Mouse (Mus musculus): ENCODE measurements around the gene Srsf10. TPM values are rescaled to one million over a fixed set of nuclear protein-coding genes. Genes with fewer than 3 reads are reported as not detected.

The Srsf10 gene
- polyA plus RNA-seq, 1 experiment from 2014 or later, result 324 TPM

DNA sequence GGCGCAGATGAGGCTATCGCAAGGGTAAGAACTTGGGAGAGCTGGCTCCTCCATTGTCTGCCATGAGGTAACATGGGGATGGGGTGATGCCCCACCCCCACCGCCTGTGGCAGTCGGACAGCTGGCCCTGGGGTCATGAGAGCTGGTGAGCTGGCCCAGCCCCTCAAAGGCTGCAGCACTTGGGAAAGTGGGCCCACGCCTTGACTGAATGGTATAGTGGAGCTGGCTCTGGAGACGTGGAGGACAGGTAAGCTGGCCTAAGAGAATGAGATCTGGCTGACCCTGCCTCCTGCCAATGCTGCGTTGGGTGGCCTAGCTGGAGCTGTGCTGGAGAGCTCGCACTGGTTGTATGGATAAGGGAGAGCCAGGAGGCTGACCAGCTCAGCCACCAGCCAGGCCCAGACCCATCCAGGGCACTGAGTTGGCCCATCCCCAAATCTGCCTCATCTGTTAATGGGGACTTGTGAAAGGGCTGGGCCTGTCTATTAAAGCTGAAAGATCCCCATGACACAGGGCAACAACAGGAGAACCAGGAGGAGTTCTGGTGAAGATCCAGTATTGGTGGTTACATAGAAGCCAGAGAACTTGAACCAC lies 21.3 kb upstream of the Srsf10 start:
- no peak overlapping the region for H3K27ac ChIP-seq
- no peaks in the 10 kb centered on the region for H3K9me3 ChIP-seq
- H3K4me2 ChIP-seq, result no peak overlapping the region
- ATAC-seq (ENCODE audit: insufficient number of reproducible peaks, insufficient read depth, low FRiP score, low TSS enrichment, low read depth), result peak; percentile 37; the same call in 1 of the 2 replicates
- no peak overlapping the region for H3K9ac ChIP-seq
- no peaks in the 10 kb centered on the region for H3K27me3 ChIP-seq
- H3K36me3 ChIP-seq, result no peaks in the 10 kb centered on the region
- H3K4me3 ChIP-seq, result no peak overlapping the region
- H3K4me1 ChIP-seq, result peaks cover 19% of the 10 kb centered on the region
- WGBS, result 89% methylated on average over 8 of the region's 8 CpGs

GRCm38 (mm10) chr4:135838925-135839292 lies 16.6 kb upstream of the Srsf10 start:
- no peak overlapping the region for H3K4me3 ChIP-seq

GRCm38 (mm10) chr4:135839293-135840011 lies 16.1 kb upstream of the Srsf10 start:
- WGBS, result 81% methylated on average over 21 of the region's 21 CpGs
- H3K9ac ChIP-seq, result no peak overlapping the region

More at GRCm38 (mm10) chr4:135838925-135839292, 16.6 kb upstream of the Srsf10 start:
- Histone ChIP-seq H3K4me2 (no peak overlapping the region), H3K4me1 (0 out of 2 replicates have a peak, but pooled peaks cover 6% of the 10 kb centered on the region), H3K27ac (no peak overlapping the region), H3K9me3 (no peaks in the 10 kb centered on the region), H3K36me3 (no peaks in the 10 kb centered on the region), H3K9ac (0 out of 2 replicates have a peak overlapping the region, but pooled peaks have one; percentile 32), H3K27me3 (no peaks in the 10 kb centered on the region)
- ATAC-seq (ENCODE audit: insufficient number of reproducible peaks, insufficient read depth, low FRiP score, low TSS enrichment, low read depth), result no peak
- 71% methylated on average over 3 of the region's 3 CpGs for WGBS

GRCm38 (mm10) chr4:135844400-135844799 lies 11.1 kb upstream of the Srsf10 start:
- ATAC-seq (ENCODE audit: insufficient number of reproducible peaks, insufficient read depth, low FRiP score, low TSS enrichment, low read depth), result no peak
- no peaks in the 10 kb centered on the region for H3K36me3 ChIP-seq

More at GRCm38 (mm10) chr4:135839293-135840011, 16.1 kb upstream of the Srsf10 start:
- Histone ChIP-seq H3K4me2 (no peak overlapping the region), H3K36me3 (no peaks in the 10 kb centered on the region), H3K4me1 (0 out of 2 replicates have a peak, but pooled peaks cover 6% of the 10 kb centered on the region), H3K27ac (no peak overlapping the region), H3K9me3 (no peaks in the 10 kb centered on the region), H3K4me3 (no peak overlapping the region), H3K27me3 (no peaks in the 10 kb centered on the region)
- ATAC-seq (ENCODE audit: insufficient number of reproducible peaks, insufficient read depth, low FRiP score, low TSS enrichment, low read depth), result no peak

GRCm38 (mm10) chr4:135847581-135847980 lies 8.0 kb upstream of the Srsf10 start:
- Histone ChIP-seq H3K27me3 (no peaks in the 10 kb centered on the region), H3K9me3 (no peaks in the 10 kb centered on the region; the same call in 1 of the 2 replicates), H3K4me3 (no peak overlapping the region), H3K9ac (no peak overlapping the region), H3K4me2 (no peak overlapping the region), H3K27ac (no peak overlapping the region), H3K36me3 (no peaks in the 10 kb centered on the region), H3K4me1 (peaks cover 11% of the 10 kb centered on the region)
- 57% methylated on average over 5 of the region's 5 CpGs for WGBS
- no peak for ATAC-seq (ENCODE audit: insufficient number of reproducible peaks, insufficient read depth, low FRiP score, low TSS enrichment, low read depth)

More at GRCm38 (mm10) chr4:135844400-135844799, 11.1 kb upstream of the Srsf10 start:
- Histone ChIP-seq H3K4me2 (no peak overlapping the region), H3K27ac (no peak overlapping the region), H3K4me3 (no peak overlapping the region), H3K27me3 (no peaks in the 10 kb centered on the region), H3K9ac (no peak overlapping the region), H3K9me3 (no peaks in the 10 kb centered on the region; the same call in 1 of the 2 replicates), H3K4me1 (0 out of 2 replicates have a peak, but pooled peaks cover 4% of the 10 kb centered on the region)
- WGBS, result 83% methylated on average over 6 of the region's 6 CpGs

- WGBS, result 22% methylated on average over 13 of the region's 13 CpGs
- H3K27ac ChIP-seq, result peak overlapping the region; percentile 58
Observed at GRCm38 (mm10) chr4:135850411-135851095, 5.0 kb upstream of the Srsf10 start.

DNA sequence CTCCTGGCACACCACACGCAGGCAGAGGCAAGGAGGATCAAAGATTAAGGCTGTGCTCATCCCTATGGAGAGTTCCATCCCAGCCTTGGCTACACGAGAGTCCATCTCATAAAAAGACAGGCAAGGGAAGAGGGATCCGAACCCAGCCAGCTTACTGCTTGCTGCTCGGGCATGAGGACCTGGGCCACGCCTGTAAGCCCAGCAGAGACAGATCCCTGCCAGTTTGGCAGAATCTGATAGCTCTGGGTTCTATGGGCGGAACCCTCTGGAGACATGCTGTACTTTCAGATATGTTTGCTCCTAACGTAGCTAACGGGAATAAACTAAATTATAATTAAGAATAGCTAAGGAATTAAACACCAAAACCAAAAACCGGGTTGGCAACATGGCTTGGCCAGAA lies 3.6 kb upstream of the Srsf10 start:
- no peak overlapping the region for H3K27ac ChIP-seq
- H3K4me1 ChIP-seq, result peaks cover 24% of the 10 kb centered on the region
- H3K4me3 ChIP-seq, result no peak overlapping the region
- ATAC-seq (ENCODE audit: insufficient number of reproducible peaks, insufficient read depth, low FRiP score, low TSS enrichment, low read depth), result no peak
- H3K36me3 ChIP-seq, result no peaks in the 10 kb centered on the region
- no peak overlapping the region for H3K4me2 ChIP-seq
- WGBS, result 86% methylated on average over 9 of the region's 9 CpGs
- H3K9me3 ChIP-seq, result no peaks in the 10 kb centered on the region
- H3K27me3 ChIP-seq, result no peaks in the 10 kb centered on the region
- no peak overlapping the region for H3K9ac ChIP-seq

More at GRCm38 (mm10) chr4:135850411-135851095, 5.0 kb upstream of the Srsf10 start:
- Histone ChIP-seq H3K4me2 (peak overlapping the region; percentile 33), H3K4me1 (peaks cover 24% of the 10 kb centered on the region), H3K4me3 (no peak overlapping the region), H3K27me3 (no peaks in the 10 kb centered on the region), H3K9ac (peak overlapping the region; percentile 37; the same call in 1 of the 2 replicates), H3K36me3 (no peaks in the 10 kb centered on the region), H3K9me3 (no peaks in the 10 kb centered on the region)
- no peak for ATAC-seq (ENCODE audit: insufficient number of reproducible peaks, insufficient read depth, low FRiP score, low TSS enrichment, low read depth)

- H3K27me3 ChIP-seq, result no peaks in the 10 kb centered on the region
- no peak overlapping the region for H3K4me2 ChIP-seq
- H3K9ac ChIP-seq, result no peak overlapping the region
- H3K36me3 ChIP-seq, result no peaks in the 10 kb centered on the region
- no peak overlapping the region for H3K4me3 ChIP-seq
- peak overlapping the region; percentile 100 for H3K27ac ChIP-seq
- ATAC-seq (ENCODE audit: insufficient number of reproducible peaks, insufficient read depth, low FRiP score, low TSS enrichment, low read depth), result no peak
- H3K9me3 ChIP-seq, result no peaks in the 10 kb centered on the region
- WGBS, result 83% methylated on average over 14 of the region's 14 CpGs
- H3K4me1 ChIP-seq, result peaks cover 37% of the 10 kb centered on the region
Observed at GRCm38 (mm10) chr4:135853987-135854546, 1.5 kb upstream of the Srsf10 start.

- Histone ChIP-seq H3K27me3 (no peaks in the 10 kb centered on the region), H3K4me2 (peak overlapping the region; percentile 80), H3K4me1 (peaks cover 42% of the 10 kb centered on the region), H3K27ac (peak overlapping the region; percentile 100), H3K9ac (peak overlapping the region; percentile 98), H3K36me3 (peaks cover 3% of the 10 kb centered on the region; the same call in 1 of the 2 replicates), H3K9me3 (no peaks in the 10 kb centered on the region), H3K4me3 (peak overlapping the region; percentile 92)
- 76% methylated on average over 11 of the region's 11 CpGs for WGBS
- ATAC-seq (ENCODE audit: insufficient number of reproducible peaks, insufficient read depth, low FRiP score, low TSS enrichment, low read depth), result no peak
Observed at GRCm38 (mm10) chr4:135854630-135855029, 917 bp upstream of the Srsf10 start.

DNA sequence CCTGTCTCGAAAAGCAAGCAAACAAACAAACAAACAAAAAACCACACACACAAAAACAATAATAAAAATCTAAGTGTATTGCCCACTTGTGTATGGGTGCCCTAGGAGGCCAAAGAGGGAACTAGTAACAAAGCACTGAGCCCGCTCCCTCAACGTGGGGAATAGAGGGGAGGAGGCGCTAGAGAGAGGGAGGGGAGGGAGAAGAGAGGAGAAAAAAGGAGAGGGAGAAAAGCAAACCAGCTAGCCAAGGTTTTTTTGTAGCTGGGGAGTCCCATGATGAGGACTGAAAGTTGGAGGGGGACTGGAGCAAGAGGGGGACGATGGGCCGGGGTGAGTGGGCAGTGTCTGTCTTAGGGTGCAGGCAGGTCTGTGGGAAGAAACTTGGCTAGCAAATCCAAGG lies 467 bp upstream of the Srsf10 start:
- peaks cover 4% of the 10 kb centered on the region; the same call in 1 of the 2 replicates for H3K36me3 ChIP-seq
- H3K27ac ChIP-seq, result peak overlapping the region; percentile 100
- H3K27me3 ChIP-seq, result no peaks in the 10 kb centered on the region
- WGBS, result 7% methylated on average over 6 of the region's 6 CpGs
- no peaks in the 10 kb centered on the region for H3K9me3 ChIP-seq
- H3K4me2 ChIP-seq, result peak overlapping the region; percentile 80
- peaks cover 44% of the 10 kb centered on the region for H3K4me1 ChIP-seq
- no peak for ATAC-seq (ENCODE audit: insufficient number of reproducible peaks, insufficient read depth, low FRiP score, low TSS enrichment, low read depth)
- peak overlapping the region; percentile 92 for H3K4me3 ChIP-seq
- peak overlapping the region; percentile 98 for H3K9ac ChIP-seq

All from embryonic facial prominence, embryonic 13.5 days (tissue).